In the genomic region with DNA sequence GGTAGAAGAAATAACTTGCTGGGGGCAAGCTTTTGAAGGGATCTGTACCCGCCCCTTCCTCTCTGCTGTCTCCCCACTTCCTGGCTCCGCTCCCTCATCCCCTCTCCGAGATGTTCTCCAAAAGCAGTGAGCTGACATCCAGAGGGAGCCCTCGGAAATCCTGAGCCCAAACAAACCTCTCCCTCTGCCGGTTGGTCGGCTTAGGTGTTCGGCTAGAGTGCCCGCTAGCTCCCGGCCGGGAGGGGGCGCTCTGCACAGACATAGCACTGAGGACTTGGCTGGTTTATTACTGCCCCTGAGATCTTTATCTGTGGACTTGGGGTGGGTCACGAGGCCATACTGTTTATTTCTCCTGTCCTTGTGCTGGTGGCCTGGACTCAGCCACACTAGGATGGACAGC, we compare ENCODE assay signal across 11 mouse cellular contexts. TPM values are rescaled to one million over a fixed set of nuclear protein-coding genes. Genes with fewer than 3 reads are reported as not detected.
DNase-seq lines count a peak whose midpoint lies in the region; ATAC-seq and TF ChIP-seq lines count a peak whose summit lies in the region.
"Had no signal": no experiment of that assay in that cellular context is flagged by ENCODE, and none has a peak within 500 bp of the region (broad histone marks: within the 10 kb centered on the region; RNA-seq: fewer than 3 reads in every experiment).

No protein-coding gene starts in this region.

- H3K9ac ChIP-seq in heart, embryonic 13.5 days = no peak overlapping the region
- H3K9ac ChIP-seq in midbrain, embryonic 13.5 days (replicated peaks) = no peak overlapping the region
- H3K9ac ChIP-seq: embryonic facial prominence, embryonic 12.5 days had no signal

- H3K9me3 ChIP-seq in heart, embryonic 13.5 days = no peaks in the 10 kb centered on the region
- H3K9me3 ChIP-seq in heart, embryonic 10.5 days = no peaks in the 10 kb centered on the region
- no peaks in the 10 kb centered on the region for H3K9me3 ChIP-seq in midbrain, embryonic 13.5 days
- H3K9me3 ChIP-seq: embryonic facial prominence, embryonic 12.5 days had no signal

- H3K4me1 ChIP-seq in heart, embryonic 13.5 days = peaks cover 39% of the 10 kb centered on the region
- peaks cover 52% of the 10 kb centered on the region for H3K4me1 ChIP-seq in heart, embryonic 10.5 days
- H3K4me1 ChIP-seq in bone marrow, adult 2 months (ENCODE audit: control insufficient read depth, insufficient read depth, low read length) = no peaks in the 10 kb centered on the region
- H3K4me1 ChIP-seq in midbrain, embryonic 13.5 days (replicated peaks) = peaks cover 17% of the 10 kb centered on the region
- H3K4me1 ChIP-seq: embryonic facial prominence, embryonic 12.5 days had no signal

- no peak for DNase-seq in heart, embryonic 10.5 days (ENCODE audit: low spot score)
- DNase-seq in B cell, adult 2 months = peak; percentile 49 to 55
- peak; percentile 63 for DNase-seq in lung, postnatal 14 days
- DNase-seq in MN1 (ENCODE audit: low spot score) = no peak
- no peak for DNase-seq in kidney, adult 18-20 months

- TF ChIP-seq POLR2A in bone marrow, adult 2 months (IDR thresholded peaks at IDR 0.05; ENCODE audit: borderline replicate concordance, control insufficient read depth, low read depth, low read length) = no peak

- WGBS in heart, embryonic 13.5 days = 47% methylated on average over 12 of the region's 12 CpGs
- 47% methylated on average over 12 of the region's 12 CpGs for WGBS in heart, embryonic 10.5 days
- 51% methylated on average over 12 of the region's 12 CpGs for WGBS in bone marrow, adult 2 months
- WGBS in midbrain, embryonic 13.5 days = 58% methylated on average over 12 of the region's 12 CpGs

- no peaks in the 10 kb centered on the region for H3K27me3 ChIP-seq in heart, embryonic 13.5 days (replicated peaks)
- H3K27me3 ChIP-seq in heart, embryonic 10.5 days (ENCODE audit: insufficient read depth, poor library complexity, severe bottlenecking) = peaks cover 14% of the 10 kb centered on the region; the same call in 1 of the 2 replicates
- 0 out of 2 replicates have a peak, but pooled peaks cover 8% of the 10 kb centered on the region for H3K27me3 ChIP-seq in midbrain, embryonic 13.5 days

- no peak overlapping the region for H3K4me3 ChIP-seq in heart, embryonic 13.5 days
- no peak overlapping the region for H3K4me3 ChIP-seq in heart, embryonic 10.5 days
- no peak overlapping the region for H3K4me3 ChIP-seq in bone marrow, adult 2 months (replicated peaks; ENCODE audit: control insufficient read depth, low read depth, low read length)
- H3K4me3 ChIP-seq in midbrain, embryonic 13.5 days (replicated peaks) = no peak overlapping the region
- H3K4me3 ChIP-seq: embryonic facial prominence, embryonic 12.5 days had no signal

- H3K4me2 ChIP-seq in heart, embryonic 13.5 days = no peak overlapping the region
- H3K4me2 ChIP-seq in midbrain, embryonic 13.5 days (replicated peaks) = no peak overlapping the region
- H3K4me2 ChIP-seq: embryonic facial prominence, embryonic 12.5 days had no signal

- no peaks in the 10 kb centered on the region for H3K36me3 ChIP-seq in heart, embryonic 13.5 days
- no peaks in the 10 kb centered on the region for H3K36me3 ChIP-seq in heart, embryonic 10.5 days
- no peaks in the 10 kb centered on the region for H3K36me3 ChIP-seq in midbrain, embryonic 13.5 days
- H3K36me3 ChIP-seq: embryonic facial prominence, embryonic 12.5 days had no signal

- no peak for ATAC-seq in heart, embryonic 13.5 days (ENCODE audit: extremely low read depth, insufficient number of reproducible peaks, low FRiP score, low TSS enrichment)
- no peak for ATAC-seq in midbrain, embryonic 13.5 days
- ATAC-seq: activated CD4-positive, CD25-positive, alpha-beta regulatory T cell, adult 4 months had no signal

- peak; percentile 43; the same call in 1 of the 2 replicates for TF ChIP-seq CTCF in bone marrow, adult 2 months (IDR thresholded peaks at IDR 0.05; ENCODE audit: control insufficient read depth, insufficient read depth, low read length)

- 0 out of 2 replicates have a peak overlapping the region, but pooled peaks have one; percentile 13 for H3K27ac ChIP-seq in heart, embryonic 13.5 days (replicated peaks)
- no peak overlapping the region; the same call in 1 of the 2 replicates for H3K27ac ChIP-seq in heart, embryonic 10.5 days
- H3K27ac ChIP-seq in bone marrow, adult 2 months (ENCODE audit: control insufficient read depth, insufficient read depth, low read depth, low read length, poor library complexity) = no peak overlapping the region; the same call in 1 of the 2 replicates
- no peak overlapping the region for H3K27ac ChIP-seq in midbrain, embryonic 13.5 days
- H3K27ac ChIP-seq: embryonic facial prominence, embryonic 12.5 days had no signal

RNA-seq across cellular contexts. Expression of a gene that starts 3.1 kb away (rescaled TPM):
- polyA plus RNA-seq in heart, embryonic 13.5 days (2015; fragmentation: Nextera tagmentation; extraction: Ambion mirVana) = 3.6 and 4.4 TPM in 2 replicates
- polyA plus RNA-seq in heart, embryonic 10.5 days (2016; fragmentation: Nextera tagmentation; extraction: Ambion mirVana) = 1.3 and 1.6 TPM in 2 replicates
- not detected in 2 replicates for polyA plus RNA-seq in bone marrow, adult 2 months (2011; ENCODE audit: insufficient read depth, insufficient read length, low replicate concordance, missing spikeins)
- 2.0 and 2.1 TPM in 2 replicates for polyA plus RNA-seq in midbrain, embryonic 13.5 days (2015; fragmentation: Nextera tagmentation; extraction: Ambion mirVana)
- polyA plus RNA-seq: activated CD4-positive, CD25-positive, alpha-beta regulatory T cell, adult 4 months had no signal

RNA-seq across cellular contexts. Expression of a gene that starts 30.5 kb away (rescaled TPM):
- 0.20 and 0.29 TPM in 2 replicates for polyA plus RNA-seq in heart, embryonic 13.5 days (2015; fragmentation: Nextera tagmentation; extraction: Ambion mirVana)
- 0.36 and 1.5 TPM in 2 replicates for polyA plus RNA-seq in heart, embryonic 10.5 days (2016; fragmentation: Nextera tagmentation; extraction: Ambion mirVana)
- not detected in 2 replicates for polyA plus RNA-seq in bone marrow, adult 2 months (2011; ENCODE audit: insufficient read depth, insufficient read length, low replicate concordance, missing spikeins)
- not detected in 2 replicates for polyA plus RNA-seq in midbrain, embryonic 13.5 days (2015; fragmentation: Nextera tagmentation; extraction: Ambion mirVana)
- polyA plus RNA-seq: activated CD4-positive, CD25-positive, alpha-beta regulatory T cell, adult 4 months had no signal

RNA-seq across cellular contexts. Expression of a gene that starts 33.8 kb away (rescaled TPM):
- not detected in 2 replicates for polyA plus RNA-seq in heart, embryonic 13.5 days (2015; fragmentation: Nextera tagmentation; extraction: Ambion mirVana)
- polyA plus RNA-seq in heart, embryonic 10.5 days (2016; fragmentation: Nextera tagmentation; extraction: Ambion mirVana) = not detected in 2 replicates
- polyA plus RNA-seq in bone marrow, adult 2 months (2011; ENCODE audit: insufficient read depth, insufficient read length, low replicate concordance, missing spikeins) = not detected in 2 replicates
- 0.08 and 0.47 TPM in 2 replicates for polyA plus RNA-seq in midbrain, embryonic 13.5 days (2015; fragmentation: Nextera tagmentation; extraction: Ambion mirVana)
- polyA plus RNA-seq: activated CD4-positive, CD25-positive, alpha-beta regulatory T cell, adult 4 months; liver, embryonic 16.5 days had no signal

RNA-seq across cellular contexts. Expression of a gene that starts 56.7 kb away (rescaled TPM):
- not detected in 2 replicates for polyA plus RNA-seq in heart, embryonic 13.5 days (2015; fragmentation: Nextera tagmentation; extraction: Ambion mirVana)
- 0.14 TPM in 1 of 2 replicates, not detected in the other for polyA plus RNA-seq in heart, embryonic 10.5 days (2016; fragmentation: Nextera tagmentation; extraction: Ambion mirVana)
- not detected in 2 replicates for polyA plus RNA-seq in bone marrow, adult 2 months (2011; ENCODE audit: insufficient read depth, insufficient read length, low replicate concordance, missing spikeins)
- polyA plus RNA-seq in midbrain, embryonic 13.5 days (2015; fragmentation: Nextera tagmentation; extraction: Ambion mirVana) = not detected in 2 replicates
- polyA plus RNA-seq: activated CD4-positive, CD25-positive, alpha-beta regulatory T cell, adult 4 months; liver, embryonic 16.5 days had no signal

Comparison
In these comparisons a context has a peak if more than half of its experiments do, and no peak if none do; other contexts are left out.
1. DNase-seq: peak in B cell, adult 2 months (2 of 2) and lung, postnatal 14 days (single experiment); none in heart, embryonic 10.5 days (single experiment), MN1 (single experiment) and kidney, adult 18-20 months (single experiment).